Mouse (Mus musculus) retina, postnatal 1 day (tissue): ENCODE results near the gene Map2.

Experiments used
- DNase-seq: peaks from one replicate; pipeline ENCODE4 v3.0.0-alpha.2; 2012

The Map2 gene

GRCm38 (mm10) chr1:66395826-66396225 lies 220.8 kb downstream of the Map2 start:
- no peak for DNase-seq

DNA sequence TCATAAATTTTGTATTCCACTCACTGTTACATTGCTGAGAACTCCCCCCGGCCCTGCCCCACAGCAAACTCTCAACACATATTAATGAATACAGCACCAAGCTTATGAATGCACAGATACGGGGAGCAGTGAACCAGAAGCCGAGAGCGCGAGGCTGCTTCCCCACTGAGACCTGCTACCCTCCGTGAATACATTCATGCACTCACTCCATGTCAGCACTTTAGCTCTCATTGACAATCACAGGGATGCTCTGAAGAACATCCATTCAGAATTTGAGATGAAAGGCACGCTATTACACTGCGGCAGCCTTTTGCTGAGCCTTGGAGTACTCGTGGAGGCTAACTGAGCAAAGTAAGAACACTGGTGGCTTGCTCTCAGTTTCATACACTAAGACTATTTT lies 226.8 kb downstream of the Map2 start:
- DNase-seq, result peak; percentile 40

DNA sequence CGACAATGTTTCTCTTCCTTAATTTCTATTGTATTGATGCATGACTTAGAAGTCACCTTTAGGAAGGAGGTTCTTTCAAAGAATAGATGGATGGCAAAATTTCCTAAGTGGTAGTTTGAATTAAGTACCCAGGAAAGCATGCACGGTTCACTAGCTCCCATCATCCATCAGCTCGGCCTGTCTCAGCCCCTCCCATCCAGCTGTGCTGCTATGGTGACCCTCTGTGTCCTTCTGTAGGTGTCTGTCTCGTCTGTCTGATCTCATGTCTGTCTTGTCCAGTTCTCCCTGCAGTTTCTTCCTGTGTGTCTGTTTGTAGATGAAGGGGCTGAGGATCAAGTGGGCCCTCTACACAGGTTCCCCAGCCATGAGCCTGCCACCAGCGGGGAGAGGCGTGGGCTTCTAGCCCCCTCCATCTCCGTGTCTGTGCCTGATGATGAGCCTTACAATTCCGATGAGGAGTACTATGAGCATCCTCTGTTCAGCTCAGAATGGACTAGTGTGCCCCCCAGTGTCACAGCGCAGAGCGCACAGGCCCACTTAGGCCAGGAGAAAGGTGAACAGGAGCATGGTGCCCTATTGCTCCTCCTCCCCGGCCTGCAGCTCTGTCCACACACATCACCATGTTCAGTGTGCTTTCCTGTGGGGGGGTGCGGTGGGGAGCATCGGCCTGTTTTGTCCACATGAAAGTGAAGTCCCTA lies 232.3 kb downstream of the Map2 start:
- DNase-seq, result peak; percentile 27

- DNase-seq, result no peak
Measured at GRCm38 (mm10) chr1:66418360-66418759, 243.3 kb downstream of the Map2 start.

- no peak for DNase-seq
Measured at GRCm38 (mm10) chr1:66426073-66426472, 251.0 kb downstream of the Map2 start.

DNA sequence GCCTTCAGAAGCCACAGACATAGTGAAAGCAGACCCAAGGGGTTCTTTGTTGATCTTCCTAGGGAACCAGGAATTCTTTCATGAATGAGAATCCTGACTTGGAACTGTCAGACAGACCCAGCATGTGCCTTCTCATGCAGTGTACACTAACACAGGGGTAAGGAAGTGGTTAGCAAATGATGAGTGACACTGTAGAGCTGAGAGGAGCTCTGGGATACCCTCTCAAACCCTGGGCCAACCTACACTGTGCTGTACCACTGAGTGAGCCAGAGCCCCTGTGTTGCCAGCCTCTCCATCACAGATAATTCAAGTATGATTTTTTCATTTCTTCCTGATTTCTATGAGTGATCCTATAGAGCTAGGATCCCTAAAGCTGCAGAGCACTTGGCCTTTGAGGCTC lies 255.9 kb downstream of the Map2 start:
- no peak for DNase-seq

GRCm38 (mm10) chr1:66431472-66431871 lies 256.4 kb downstream of the Map2 start:
- DNase-seq, result no peak

DNA sequence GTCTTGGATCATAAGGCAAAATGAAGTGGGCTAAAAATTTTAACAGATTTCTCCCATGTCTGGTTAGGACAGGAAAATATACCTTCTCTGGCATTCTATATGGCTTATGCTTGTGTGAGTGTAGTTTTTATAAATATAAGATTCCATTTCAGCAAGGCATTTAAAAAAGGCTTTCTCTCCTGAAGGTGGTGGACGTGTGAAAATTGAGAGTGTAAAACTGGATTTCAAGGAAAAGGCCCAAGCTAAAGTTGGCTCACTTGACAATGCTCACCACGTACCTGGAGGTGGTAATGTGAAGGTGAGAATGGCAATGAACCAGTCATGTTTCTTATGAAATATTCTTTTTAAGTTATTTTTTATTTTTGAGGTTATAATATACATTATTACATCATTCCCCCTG lies 263.0 kb downstream of the Map2 start:
- DNase-seq, result no peak

- no peak for DNase-seq
Measured at GRCm38 (mm10) chr1:66442922-66443321, 267.8 kb downstream of the Map2 start.

DNA sequence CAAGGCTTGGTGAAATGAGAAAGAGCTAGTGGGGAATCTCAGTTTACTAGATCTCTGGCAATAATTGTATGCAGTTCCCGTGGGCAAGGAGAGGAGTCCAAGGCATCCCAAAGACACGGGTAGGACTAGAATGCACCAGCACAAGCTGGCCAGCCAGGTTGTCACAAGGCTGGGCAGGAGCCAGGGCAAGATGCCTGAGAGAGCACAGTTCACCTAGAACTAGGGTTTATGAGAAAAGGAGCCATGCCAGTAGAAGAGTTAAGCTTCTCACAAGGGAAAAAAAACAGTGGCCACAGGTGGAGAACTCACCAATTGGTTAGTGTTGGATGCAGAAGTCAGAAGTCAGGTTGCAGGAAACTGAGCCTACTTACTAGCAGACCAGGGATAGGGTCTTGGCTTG lies 274.4 kb downstream of the Map2 start:
- DNase-seq, result no peak

- no peak for DNase-seq
Measured at GRCm38 (mm10) chr1:66456580-66456979, 281.5 kb downstream of the Map2 start.

- DNase-seq, result no peak
Measured at GRCm38 (mm10) chr1:66457747-66458146, 282.7 kb downstream of the Map2 start.

DNA sequence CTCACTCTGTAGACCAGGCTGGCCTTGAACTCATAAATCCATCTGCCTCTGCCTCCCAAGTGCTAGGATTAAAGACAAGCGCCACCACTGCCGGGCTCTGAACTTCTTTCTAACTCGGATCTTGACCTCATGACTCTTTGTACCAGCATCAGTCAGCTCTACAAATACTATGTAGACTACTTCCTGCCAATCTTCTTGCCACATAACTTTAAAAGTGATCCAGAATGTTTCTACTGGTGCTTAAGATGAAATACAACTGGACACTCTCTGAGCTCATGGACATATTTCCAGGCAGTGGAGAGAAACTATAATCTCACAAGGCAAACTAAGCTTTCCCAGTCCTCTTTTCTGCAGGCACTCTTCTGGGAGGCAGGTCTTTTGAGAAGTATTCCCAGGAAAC lies 284.3 kb downstream of the Map2 start:
- DNase-seq, result no peak

DNA sequence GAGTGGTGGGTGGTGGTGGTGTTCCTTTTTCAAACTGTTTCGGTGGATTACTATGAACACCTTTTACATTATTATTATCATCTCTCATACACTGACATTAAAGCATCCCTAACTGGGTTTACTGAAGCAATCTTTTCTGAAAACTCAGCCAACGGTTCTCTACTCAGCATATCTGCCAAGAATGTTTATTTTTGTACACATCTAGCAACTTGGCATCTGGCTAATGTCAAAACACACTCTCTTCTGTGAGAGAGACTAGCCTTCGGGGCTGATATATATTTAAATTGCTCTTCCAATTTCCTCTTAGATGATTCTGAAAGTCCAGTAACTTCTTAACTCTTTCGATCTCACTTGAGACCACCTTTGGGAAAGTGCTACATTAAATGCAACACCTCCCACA lies 285.8 kb downstream of the Map2 start:
- no peak for DNase-seq

DNA sequence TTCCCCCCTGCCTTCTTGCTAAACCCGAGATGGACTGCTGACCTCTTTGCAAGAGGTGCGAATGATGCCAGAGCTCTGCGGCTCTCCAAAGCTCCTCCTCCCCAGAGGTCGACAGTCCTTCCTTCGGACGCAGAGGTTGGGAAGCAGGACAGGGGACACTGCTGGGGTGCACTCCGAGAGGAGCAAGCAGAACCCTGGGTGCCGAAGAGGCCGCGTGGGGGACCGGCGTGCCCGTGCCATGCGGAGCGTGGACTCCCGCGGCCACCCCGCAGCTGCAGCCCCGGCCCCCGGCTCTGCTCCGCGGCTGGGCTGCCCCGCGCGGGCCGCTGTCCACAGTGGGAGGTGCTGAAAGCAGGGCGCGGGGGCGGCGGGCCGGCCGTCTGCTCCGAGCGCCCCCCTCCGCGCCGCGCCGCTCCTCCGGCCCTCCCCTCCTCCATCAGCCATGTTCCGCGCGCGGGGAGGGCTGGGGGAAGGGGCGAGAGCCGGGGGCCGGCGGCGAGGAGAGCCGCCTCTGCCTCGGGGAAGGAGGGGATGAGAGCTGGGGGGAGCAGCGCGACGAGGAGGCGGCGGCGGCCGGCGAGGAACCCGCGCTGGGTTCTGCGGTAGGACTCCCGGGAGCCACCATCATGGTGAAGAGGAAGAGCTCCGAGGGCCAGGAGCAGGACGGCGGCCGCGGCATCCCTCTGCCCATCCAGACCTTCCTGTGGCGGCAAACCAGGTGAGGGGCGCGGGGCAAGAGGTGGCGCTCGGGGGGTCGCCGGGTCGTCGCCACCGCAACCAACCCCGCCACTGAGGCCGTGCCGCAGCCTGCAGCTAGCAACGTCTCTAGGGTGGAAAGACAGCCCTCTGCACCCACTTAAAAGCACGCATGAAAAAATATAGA lies 293.0 kb downstream of the Map2 start, which contains the start of gene Unc80:
Unc80 (plus strand) TSS at position 547 of the 883 bp plus-strand sequence.
- DNase-seq, result peak; percentile 86

DNA sequence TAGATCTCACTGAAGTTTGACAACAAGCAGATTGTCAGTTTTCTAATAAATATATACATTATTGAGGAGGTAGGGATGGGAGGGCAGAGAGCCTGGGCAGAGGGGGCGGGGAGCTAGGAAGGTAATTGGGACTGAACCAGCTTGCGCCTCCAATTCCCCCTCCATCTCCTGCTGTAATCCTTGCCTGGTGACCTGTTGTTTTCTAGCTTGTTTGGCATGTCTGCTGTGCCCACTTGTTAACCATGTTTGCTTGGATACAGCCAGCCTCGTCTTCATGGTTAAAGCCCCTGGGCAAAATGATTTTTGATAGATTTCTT lies 293.6 kb downstream of the Map2 start:
- peak; percentile 52 for DNase-seq

DNA sequence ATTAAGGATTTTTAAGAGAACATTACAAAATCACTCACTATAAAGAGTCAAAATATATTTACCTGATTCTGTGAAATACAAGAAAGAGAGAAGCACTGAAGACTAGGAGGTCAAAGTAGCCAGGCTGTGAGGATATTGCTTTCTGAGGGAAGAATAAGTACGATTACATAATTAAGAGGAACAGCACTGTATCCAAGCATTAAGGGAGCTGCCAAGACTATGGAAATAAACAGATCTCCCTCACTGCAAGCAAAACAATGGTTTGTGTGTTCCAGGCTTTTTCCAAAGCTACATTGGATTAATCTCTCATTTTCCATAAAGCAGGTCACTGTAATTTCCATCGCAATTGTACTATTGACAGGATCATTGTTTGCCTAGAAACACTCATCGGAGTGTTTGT lies 307.7 kb downstream of the Map2 start:
- no peak for DNase-seq
